Mouse (Mus musculus) cerebellum, postnatal 4 days (tissue): ENCODE measurements around the gene Gm10203.

Experiments used
- DNase-seq, 2 experiments: peaks; one replicate each; pipeline ENCODE4 v3.0.0; 2022; ENCODE audit warnings: low spot score in 2 of 2, mixed read lengths in 1 of 2

Gene Gm10203

DNA sequence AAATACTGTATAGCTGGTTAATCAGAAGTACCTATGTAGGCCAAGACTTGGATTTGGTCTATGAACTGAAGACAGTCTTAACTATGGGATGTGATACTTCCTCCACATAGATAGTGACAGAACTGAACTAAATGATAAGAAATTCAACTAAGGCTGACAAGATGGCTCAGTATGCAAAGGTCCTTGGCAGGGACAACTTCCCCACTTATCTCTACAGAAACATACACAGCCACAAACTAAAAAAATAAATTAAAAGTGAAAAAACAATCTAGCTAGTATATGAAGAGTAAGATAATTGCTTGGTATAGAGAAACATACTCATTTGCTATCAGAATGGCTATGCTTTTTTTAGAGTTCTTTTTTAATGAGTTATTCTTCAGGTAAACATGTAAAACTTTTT is 49.1 kb downstream of the Gm10203 start:
- no peak for DNase-seq
